Mouse (Mus musculus) limb, embryonic 11.5 days (tissue): ENCODE measurements at regions not wholly inside any gene's neighbourhood (a gene's known extent, or its start where the extent isn't known, plus 50 kb on each side); places are given as distances from the start of the nearest gene placed in this dataset.

Source experiments
- ATAC-seq: fragments of 200-750 bp; cut with Nextera tagmentation; 2 replicates; pipeline ENCODE4 v1.8.0; 2017; ENCODE audit warnings: low read depth; ENCODE audit not compliant: insufficient number of reproducible peaks, low FRiP score, low TSS enrichment
- DNase-seq: peaks from one replicate; pipeline ENCODE4 v3.0.0-alpha.2; 2015; ENCODE audit warnings: low spot score
- H3K27ac ChIP-seq: fragments of 300-500 bp; sonication (generic); replicated peaks from 2 replicates; pipeline ENCODE4 v1.5.1; 2014; ENCODE audit warnings: low read depth, mild to moderate bottlenecking, low read length
- H3K27me3 ChIP-seq: fragments of 300-500 bp; sonication (generic); 2 replicates; pipeline ENCODE4 v1.6.1; 2014; ENCODE audit warnings: mild to moderate bottlenecking, low read length, mixed read lengths; ENCODE audit not compliant: control insufficient read depth, insufficient read depth
- H3K36me3 ChIP-seq: fragments of 300-500 bp; sonication (generic); 2 replicates; pipeline ENCODE4 v1.6.1; 2014; ENCODE audit warnings: mild to moderate bottlenecking, low read length, moderate library complexity, mixed read lengths; ENCODE audit not compliant: control insufficient read depth, insufficient read depth
- H3K4me1 ChIP-seq: fragments of 300-500 bp; sonication (generic); 2 replicates; pipeline ENCODE4 v1.6.1; 2014; ENCODE audit warnings: low read length, mixed read lengths; ENCODE audit not compliant: control insufficient read depth, insufficient read depth
- H3K4me2 ChIP-seq: fragments of 300-500 bp; sonication (generic); 2 replicates; pipeline ENCODE4 v1.6.1; 2014; ENCODE audit warnings: low read depth, mild to moderate bottlenecking, moderate library complexity; ENCODE audit not compliant: severe bottlenecking
- H3K4me3 ChIP-seq: fragments of 300-500 bp; sonication (generic); 2 replicates; pipeline ENCODE4 v1.5.1; 2014; ENCODE audit warnings: low read depth, low read length
- H3K9ac ChIP-seq: fragments of 300-500 bp; sonication (generic); 2 replicates; pipeline ENCODE4 v1.6.1; 2014; ENCODE audit warnings: mild to moderate bottlenecking, low read length
- H3K9me3 ChIP-seq: fragments of 300-500 bp; sonication (generic); 2 replicates; pipeline ENCODE4 v1.6.1; 2016; ENCODE audit warnings: low read length; ENCODE audit not compliant: control insufficient read depth
- WGBS: fragments of 180-500 bp; shearing (Covaris S2); extraction: QIAGEN DNeasy Blood & Tissue Kit; methylation state at CpG from one replicate; pipeline ENCODE4 v1.1.7; 2014; 5-methylcytosine and 5-hydroxymethylcytosine counted together

GRCm38 (mm10) chr9:120861788-120862345 lies 67.1 kb upstream of the Ctnnb1 start:
- DNase-seq (no peak), ATAC-seq (no peak)
- Histone ChIP-seq H3K27me3 (no peaks in the 10 kb centered on the region), H3K9me3 (no peaks in the 10 kb centered on the region), H3K4me1 (no peaks in the 10 kb centered on the region), H3K27ac (no peak overlapping the region), H3K4me2 (no peak overlapping the region), H3K9ac (no peak overlapping the region), H3K4me3 (no peak overlapping the region), H3K36me3 (no peaks in the 10 kb centered on the region)
- 78% methylated on average over 12 of the region's 12 CpGs for WGBS

GRCm38 (mm10) chr9:120864410-120864809 lies 64.6 kb upstream of the Ctnnb1 start:
- no peak overlapping the region for H3K27ac ChIP-seq
- DNase-seq (no peak), ATAC-seq (no peak)
- no peaks in the 10 kb centered on the region for H3K36me3 ChIP-seq
- 78% methylated on average over 3 of the region's 3 CpGs for WGBS
- peaks cover 2% of the 10 kb centered on the region; the same call in 1 of the 2 replicates for H3K4me1 ChIP-seq
- H3K27me3 ChIP-seq: no peaks in the 10 kb centered on the region
- no peak overlapping the region for H3K4me2 ChIP-seq
- no peak overlapping the region for H3K4me3 ChIP-seq
- no peak overlapping the region for H3K9ac ChIP-seq
- no peaks in the 10 kb centered on the region for H3K9me3 ChIP-seq

- Histone ChIP-seq H3K27ac (no peak overlapping the region), H3K9ac (no peak overlapping the region), H3K4me2 (no peak overlapping the region), H3K4me1 (peaks cover 8% of the 10 kb centered on the region; the same call in 1 of the 2 replicates), H3K4me3 (no peak overlapping the region), H3K9me3 (no peaks in the 10 kb centered on the region), H3K36me3 (no peaks in the 10 kb centered on the region), H3K27me3 (no peaks in the 10 kb centered on the region)
- no peak for ATAC-seq
- WGBS: 70% methylated on average over 5 of the region's 5 CpGs
- DNase-seq: no peak
These were observed 62.8 kb upstream of the Ctnnb1 start for GRCm38 (mm10) chr9:120866251-120866650.

GRCm38 (mm10) chr9:120866709-120867108 lies 62.3 kb upstream of the Ctnnb1 start:
- no peak for ATAC-seq
- no peaks in the 10 kb centered on the region for H3K9me3 ChIP-seq
- peak; percentile 40 for DNase-seq
- H3K4me1 ChIP-seq: peaks cover 8% of the 10 kb centered on the region; the same call in 1 of the 2 replicates
- H3K4me2 ChIP-seq: no peak overlapping the region
- no peak overlapping the region for H3K9ac ChIP-seq
- 43% methylated on average over 4 of the region's 4 CpGs for WGBS
- H3K27me3 ChIP-seq: no peaks in the 10 kb centered on the region
- H3K27ac ChIP-seq: no peak overlapping the region
- H3K36me3 ChIP-seq: no peaks in the 10 kb centered on the region
- H3K4me3 ChIP-seq: no peak overlapping the region

- ATAC-seq: no peak
- Histone ChIP-seq H3K4me2 (no peak overlapping the region), H3K9ac (no peak overlapping the region), H3K9me3 (no peaks in the 10 kb centered on the region), H3K27ac (no peak overlapping the region), H3K4me1 (peaks cover 8% of the 10 kb centered on the region; the same call in 1 of the 2 replicates), H3K36me3 (no peaks in the 10 kb centered on the region), H3K4me3 (no peak overlapping the region), H3K27me3 (no peaks in the 10 kb centered on the region)
- 78% methylated on average over 2 of the region's 2 CpGs for WGBS
- DNase-seq: no peak
These were observed 61.2 kb upstream of the Ctnnb1 start for GRCm38 (mm10) chr9:120867861-120868260.

- Histone ChIP-seq H3K27me3 (no peaks in the 10 kb centered on the region), H3K4me2 (no peak overlapping the region), H3K27ac (no peak overlapping the region), H3K9me3 (no peaks in the 10 kb centered on the region), H3K4me3 (no peak overlapping the region), H3K36me3 (no peaks in the 10 kb centered on the region), H3K4me1 (peaks cover 8% of the 10 kb centered on the region; the same call in 1 of the 2 replicates), H3K9ac (no peak overlapping the region)
- no peak for ATAC-seq
- DNase-seq: no peak
- WGBS: 84% methylated on average over 4 of the region's 4 CpGs
These were observed 60.7 kb upstream of the Ctnnb1 start for GRCm38 (mm10) chr9:120868330-120868729.

- WGBS: 55% methylated on average over 19 of the region's 19 CpGs
- no peaks in the 10 kb centered on the region for H3K9me3 ChIP-seq
- no peak for DNase-seq
- no peak for ATAC-seq
- H3K36me3 ChIP-seq: no peaks in the 10 kb centered on the region
- no peak overlapping the region for H3K9ac ChIP-seq
- H3K27ac ChIP-seq: no peak overlapping the region
- no peak overlapping the region for H3K4me3 ChIP-seq
- no peak overlapping the region for H3K4me2 ChIP-seq
- peaks cover 8% of the 10 kb centered on the region; the same call in 1 of the 2 replicates for H3K4me1 ChIP-seq
- no peaks in the 10 kb centered on the region for H3K27me3 ChIP-seq
These were observed 59.5 kb upstream of the Ctnnb1 start for GRCm38 (mm10) chr9:120869432-120870081.

- WGBS: 97% methylated on average over 3 of the region's 3 CpGs
- ATAC-seq (no peak), DNase-seq (no peak)
- Histone ChIP-seq H3K4me3 (no peak overlapping the region), H3K4me1 (peaks cover 8% of the 10 kb centered on the region; the same call in 1 of the 2 replicates), H3K9me3 (no peaks in the 10 kb centered on the region), H3K9ac (no peak overlapping the region), H3K27me3 (no peaks in the 10 kb centered on the region), H3K4me2 (no peak overlapping the region), H3K36me3 (no peaks in the 10 kb centered on the region), H3K27ac (no peak overlapping the region)
These were observed 55.7 kb upstream of the Ctnnb1 start for GRCm38 (mm10) chr9:120873293-120873692.
